Mouse (Mus musculus) right cerebral cortex, postnatal 10 days (tissue): ENCODE data around the gene Spag5.

ENCODE experiments used
- DNase-seq, 2 experiments: peaks; one replicate each; pipeline ENCODE4 v3.0.0; 2021; ENCODE audit warnings: low spot score in 2 of 2

Gene Spag5

GRCm38 (mm10) chr11:78349441-78350358 lies 48.4 kb downstream of the Spag5 start:
- no peak for DNase-seq

- no peak for DNase-seq
These were observed 51.8 kb downstream of the Spag5 start for GRCm38 (mm10) chr11:78353081-78353480.

GRCm38 (mm10) chr11:78354905-78355304 lies 53.6 kb downstream of the Spag5 start:
- DNase-seq: no peak

- peak in 1 of 2 experiments; percentile 75 for DNase-seq
These were observed 54.3 kb downstream of the Spag5 start for GRCm38 (mm10) chr11:78355471-78356238.

GRCm38 (mm10) chr11:78358330-78359007 lies 57.1 kb downstream of the Spag5 start:
- no peak for DNase-seq

GRCm38 (mm10) chr11:78360125-78360788 lies 58.9 kb downstream of the Spag5 start:
- DNase-seq: peak; percentile 75 to 86

- DNase-seq: no peak
These were observed 59.4 kb downstream of the Spag5 start for GRCm38 (mm10) chr11:78360789-78361131.

- no peak for DNase-seq
These were observed 62.1 kb downstream of the Spag5 start for GRCm38 (mm10) chr11:78363309-78364007.

- no peak for DNase-seq
These were observed 62.8 kb downstream of the Spag5 start for GRCm38 (mm10) chr11:78364103-78364502.

GRCm38 (mm10) chr11:78367456-78368225 lies 66.3 kb downstream of the Spag5 start:
- no peak for DNase-seq

GRCm38 (mm10) chr11:78370389-78370788 lies 69.1 kb downstream of the Spag5 start:
- DNase-seq: no peak

GRCm38 (mm10) chr11:78371711-78372110 lies 70.4 kb downstream of the Spag5 start:
- no peak for DNase-seq
